Mouse (Mus musculus) ES-Bruce4 (cell line): ENCODE measurements at regions not wholly inside any gene's neighbourhood (a gene's known extent, or its start where the extent isn't known, plus 50 kb on each side); places are given as distances from the start of the nearest gene placed in this dataset.

Experiments used
- H3K27ac ChIP-seq: 2 replicates; pipeline ENCODE4 v1.5.1; 2012; ENCODE audit warnings: low read length, inconsistent platforms; ENCODE audit not compliant: insufficient read depth
- H3K27me3 ChIP-seq: 2 replicates; pipeline ENCODE4 v1.6.1; 2012; ENCODE audit warnings: mild to moderate bottlenecking, low read length, inconsistent platforms; ENCODE audit not compliant: control insufficient read depth, poor library complexity, insufficient read depth, severe bottlenecking
- H3K36me3 ChIP-seq: 2 replicates; pipeline ENCODE4 v1.6.1; 2012; ENCODE audit warnings: inconsistent platforms, mild to moderate bottlenecking, low read length, moderate library complexity; ENCODE audit not compliant: control insufficient read depth, poor library complexity, insufficient read depth, severe bottlenecking
- H3K4me1 ChIP-seq: one replicate; pipeline ENCODE4 v1.8.1; 2011; ENCODE audit warnings: low read length; ENCODE audit not compliant: control insufficient read depth, insufficient read depth
- H3K4me3 ChIP-seq: 2 replicates; pipeline ENCODE4 v1.5.1; 2011; ENCODE audit warnings: low read depth, mild to moderate bottlenecking, low read length
- H3K9ac ChIP-seq: 2 replicates; pipeline ENCODE4 v1.6.1; 2012; ENCODE audit warnings: low read depth, mild to moderate bottlenecking, inconsistent platforms; ENCODE audit not compliant: poor library complexity, severe bottlenecking
- H3K9me3 ChIP-seq: replicated peaks from 2 replicates; pipeline ENCODE4 v1.6.1; 2012; ENCODE audit warnings: mild to moderate bottlenecking, low read length, inconsistent platforms; ENCODE audit not compliant: control insufficient read depth, poor library complexity, insufficient read depth, severe bottlenecking
- CTCF ChIP-seq: IDR thresholded peaks from one replicate; pipeline ENCODE4 v1.8.1; 2011; ENCODE audit warnings: low read depth, low read length
- EP300 ChIP-seq: IDR thresholded peaks from 2 replicates; pipeline ENCODE4 v1.6.1; 2011; ENCODE audit warnings: low read depth, low read length; ENCODE audit not compliant: insufficient read depth
- POLR2A ChIP-seq: IDR thresholded peaks from one replicate; pipeline ENCODE4 v1.8.1; 2011; ENCODE audit warnings: low read length; ENCODE audit not compliant: insufficient read depth

- Histone ChIP-seq H3K9ac (no peak overlapping the region), H3K27ac (no peak overlapping the region), H3K27me3 (no peaks in the 10 kb centered on the region), H3K4me3 (no peak overlapping the region), H3K36me3 (no peaks in the 10 kb centered on the region; the same call in 1 of the 2 replicates), H3K4me1 (no peaks in the 10 kb centered on the region), H3K9me3 (no peaks in the 10 kb centered on the region)
- TF ChIP-seq POLR2A (no peak), CTCF (no peak), EP300 (no peak)
These were observed 666.8 kb upstream of the Igfbp3 start for GRCm38 (mm10) chr11:7880506-7880905.

- Histone ChIP-seq H3K27me3 (no peaks in the 10 kb centered on the region), H3K4me1 (no peaks in the 10 kb centered on the region), H3K27ac (no peak overlapping the region), H3K4me3 (no peak overlapping the region), H3K36me3 (no peaks in the 10 kb centered on the region), H3K9me3 (no peaks in the 10 kb centered on the region), H3K9ac (no peak overlapping the region)
- TF ChIP-seq EP300 (no peak), CTCF (no peak), POLR2A (no peak)
These were observed 650.4 kb upstream of the Igfbp3 start for GRCm38 (mm10) chr11:7864116-7864515.

GRCm38 (mm10) chr11:7863711-7864110, 650.0 kb upstream of the Igfbp3 start:
- no peaks in the 10 kb centered on the region for H3K36me3 ChIP-seq
- no peak for TF ChIP-seq EP300
- TF ChIP-seq POLR2A, result no peak
- TF ChIP-seq CTCF, result no peak
- H3K27me3 ChIP-seq, result no peaks in the 10 kb centered on the region
- H3K9ac ChIP-seq, result no peak overlapping the region
- H3K4me3 ChIP-seq, result no peak overlapping the region
- H3K9me3 ChIP-seq, result no peaks in the 10 kb centered on the region
- H3K4me1 ChIP-seq, result no peaks in the 10 kb centered on the region
- H3K27ac ChIP-seq, result no peak overlapping the region

DNA sequence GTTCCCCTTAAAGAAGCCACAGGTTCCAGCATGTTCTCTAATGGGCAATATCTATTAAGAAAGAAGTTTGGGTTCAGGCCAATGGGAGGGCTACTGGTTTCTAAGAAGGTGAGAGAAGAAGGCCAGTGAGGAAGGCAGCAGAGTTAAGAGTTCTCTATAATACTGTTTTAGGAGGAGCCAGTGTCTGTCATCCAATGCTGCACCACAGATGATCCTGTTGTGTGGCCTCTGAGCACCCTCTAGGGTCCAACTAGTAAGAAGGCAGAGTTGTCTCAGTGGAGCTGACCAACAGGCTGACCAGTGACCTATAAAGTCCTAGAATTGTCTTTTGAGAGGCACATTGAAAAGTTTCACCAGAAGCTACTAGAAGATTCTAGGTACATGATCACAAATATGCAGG, 648.8 kb upstream of the Igfbp3 start:
- Histone ChIP-seq H3K9me3 (no peaks in the 10 kb centered on the region), H3K9ac (no peak overlapping the region), H3K27ac (no peak overlapping the region), H3K27me3 (no peaks in the 10 kb centered on the region), H3K4me3 (no peak overlapping the region), H3K4me1 (no peaks in the 10 kb centered on the region), H3K36me3 (no peaks in the 10 kb centered on the region)
- TF ChIP-seq POLR2A (no peak), CTCF (no peak), EP300 (no peak)

DNA sequence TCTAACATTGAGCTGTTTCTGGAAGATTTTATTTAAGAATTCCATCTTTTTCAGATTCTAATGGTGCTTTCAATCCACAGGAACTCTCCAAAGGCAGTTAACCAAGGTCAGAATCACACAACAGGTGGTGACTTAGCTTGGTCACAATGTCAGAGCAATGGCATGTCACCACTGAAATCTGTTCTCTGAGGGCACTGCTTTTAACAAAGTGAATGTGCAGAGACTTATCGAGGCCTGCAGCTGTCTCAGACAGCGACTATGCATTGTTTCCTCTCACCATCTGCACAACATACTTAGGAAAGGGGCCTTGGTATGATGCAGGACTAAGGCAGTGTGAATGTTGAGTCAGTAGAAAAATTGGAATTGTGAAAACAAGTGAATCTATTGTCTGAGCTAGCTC, 638.9 kb upstream of the Igfbp3 start:
- Histone ChIP-seq H3K9me3 (peaks cover 17% of the 10 kb centered on the region), H3K27ac (no peak overlapping the region)

DNA sequence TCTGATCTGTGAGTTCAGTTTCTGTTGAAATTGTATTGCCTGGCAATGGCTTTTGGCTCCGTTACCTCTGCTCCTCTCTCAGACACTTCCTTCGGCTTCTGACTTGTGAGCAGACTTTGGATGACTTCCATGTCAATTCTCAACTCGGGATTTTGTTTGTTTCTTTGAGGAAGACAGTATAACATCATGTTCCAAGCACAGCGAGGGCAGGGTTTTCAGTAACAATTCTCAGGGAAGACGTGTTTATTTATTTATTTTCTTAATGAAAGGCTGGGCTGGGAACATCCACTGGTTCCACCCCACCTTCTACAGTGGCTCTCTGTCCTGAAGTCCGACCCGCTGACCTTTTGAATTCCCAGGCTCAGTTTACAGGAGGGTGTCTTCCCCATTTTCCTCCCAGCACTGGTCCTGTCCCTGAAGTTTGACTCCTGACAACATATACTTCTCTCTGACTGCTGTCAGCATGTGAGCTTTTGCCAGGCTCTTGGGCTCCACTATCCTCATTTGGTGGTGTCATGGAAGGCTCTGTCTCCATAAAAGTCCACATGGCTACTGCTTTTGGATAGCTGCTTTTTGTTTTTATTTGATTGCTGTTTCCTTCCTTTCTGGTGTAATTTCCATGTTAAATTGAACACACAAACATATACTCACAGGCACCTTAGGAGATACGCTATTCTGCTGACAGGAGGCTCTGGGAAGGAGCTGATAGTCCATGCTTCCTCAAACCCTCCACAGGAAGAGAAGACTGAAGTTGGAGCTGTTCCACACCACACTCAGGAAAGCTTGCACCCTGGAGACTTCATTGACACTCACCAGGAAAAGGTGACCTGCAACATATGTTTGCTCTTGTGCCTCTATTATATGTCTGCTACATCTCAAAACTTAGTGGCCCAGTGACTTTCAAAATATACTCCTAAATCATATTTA, 624.9 kb upstream of the Igfbp3 start:
- TF ChIP-seq CTCF (no peak), EP300 (no peak), POLR2A (no peak)

More for the DNA sequence above, 638.9 kb upstream of the Igfbp3 start:
- Histone ChIP-seq H3K4me3 (no peak overlapping the region), H3K4me1 (no peaks in the 10 kb centered on the region), H3K36me3 (no peaks in the 10 kb centered on the region), H3K9ac (no peak overlapping the region), H3K27me3 (no peaks in the 10 kb centered on the region)
- TF ChIP-seq EP300 (no peak), CTCF (no peak), POLR2A (no peak)

More for the DNA sequence above, 624.9 kb upstream of the Igfbp3 start:
- Histone ChIP-seq H3K9me3 (no peaks in the 10 kb centered on the region), H3K27me3 (no peaks in the 10 kb centered on the region), H3K36me3 (no peaks in the 10 kb centered on the region), H3K4me1 (no peaks in the 10 kb centered on the region), H3K9ac (no peak overlapping the region), H3K4me3 (no peak overlapping the region), H3K27ac (no peak overlapping the region)
